Mouse (Mus musculus) right cerebral cortex, postnatal 4 days (tissue): ENCODE measurements around the gene Podxl.
"Not testable (repeated sequence)": the region's sequence is repeated elsewhere in the genome, so short reads cannot be mapped to it uniquely, and the experiment has no call there.

ENCODE experiments used
- DNase-seq: peaks from one replicate; pipeline ENCODE4 v3.0.0-alpha.2; 2022

Gene Podxl

DNA sequence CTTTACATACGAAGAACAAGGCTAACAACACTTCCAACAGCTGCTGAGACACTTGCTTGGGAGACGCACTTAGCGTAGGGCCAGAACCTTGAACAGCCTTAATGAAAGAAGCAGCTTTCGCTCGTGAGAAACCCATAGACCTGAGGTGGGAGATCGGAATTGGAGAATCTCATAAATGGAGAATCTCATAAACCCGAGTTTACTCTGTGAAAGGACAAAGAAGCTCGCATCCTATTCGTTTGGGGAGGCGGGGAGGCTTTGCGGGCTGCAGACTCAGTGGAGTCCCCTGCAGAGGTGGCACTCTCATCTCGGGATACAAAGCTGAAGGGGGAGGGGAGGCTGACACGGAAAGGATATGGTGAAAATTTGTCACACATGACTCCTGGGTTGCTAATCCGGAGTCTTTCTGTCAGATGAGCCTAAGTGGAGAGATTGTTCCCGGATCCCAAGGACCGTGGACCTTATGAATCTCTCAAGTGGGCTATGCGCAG lies 1.2 kb upstream of the Podxl start:
- no peak for DNase-seq

DNA sequence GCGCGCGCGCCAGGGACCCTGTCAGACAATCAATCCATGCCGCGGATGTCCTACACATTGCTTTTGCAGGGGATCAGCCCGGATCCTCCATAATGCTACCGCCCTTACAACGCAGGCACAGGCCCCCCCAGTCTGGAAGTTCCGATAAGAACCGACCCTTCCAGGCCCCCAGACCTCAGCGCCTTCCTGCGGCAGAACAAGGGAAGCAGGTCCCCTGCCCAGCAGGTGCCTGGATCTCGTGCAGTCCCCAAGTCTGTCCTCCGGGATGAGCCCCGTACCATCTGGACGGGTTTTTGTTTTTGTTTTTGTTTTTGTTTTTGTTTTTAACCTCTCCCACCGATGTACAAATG lies 376 bp upstream of the Podxl start:
- DNase-seq: no peak

DNA sequence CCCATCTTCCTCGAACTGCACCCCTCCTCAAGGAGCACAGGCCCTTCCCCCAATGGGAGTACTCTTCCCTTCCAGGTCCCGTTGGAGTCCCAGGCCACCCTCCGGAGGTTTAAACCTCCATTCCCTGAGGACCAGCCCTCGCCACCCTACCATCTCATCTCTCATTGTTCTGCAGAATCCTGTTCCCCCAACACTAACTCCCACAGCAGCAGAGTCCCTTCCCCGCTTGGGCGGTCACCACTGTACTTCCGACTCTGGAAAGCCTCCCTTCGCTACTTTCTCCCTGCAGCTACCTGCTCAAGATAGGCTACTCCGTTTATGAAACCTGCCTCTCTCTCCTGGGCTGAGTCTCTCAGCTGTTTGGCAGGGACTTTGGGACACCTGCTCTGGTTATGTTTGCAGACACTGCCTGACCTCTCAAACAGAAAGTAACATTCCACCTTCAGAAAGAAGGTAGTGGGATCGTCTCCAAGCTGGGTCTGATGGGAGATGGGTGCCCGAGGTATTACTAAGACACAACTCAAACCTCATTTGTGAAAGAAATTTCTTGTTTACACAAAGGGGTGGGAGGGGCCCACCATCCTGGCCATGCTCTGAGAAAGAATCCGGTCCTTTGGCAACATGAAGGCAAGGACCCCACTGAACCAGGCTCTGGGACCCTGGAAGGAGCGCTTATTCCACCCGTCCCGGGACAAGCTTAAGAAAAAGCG lies 1.3 kb downstream of the Podxl start:
- peak; percentile 11 for DNase-seq

DNA sequence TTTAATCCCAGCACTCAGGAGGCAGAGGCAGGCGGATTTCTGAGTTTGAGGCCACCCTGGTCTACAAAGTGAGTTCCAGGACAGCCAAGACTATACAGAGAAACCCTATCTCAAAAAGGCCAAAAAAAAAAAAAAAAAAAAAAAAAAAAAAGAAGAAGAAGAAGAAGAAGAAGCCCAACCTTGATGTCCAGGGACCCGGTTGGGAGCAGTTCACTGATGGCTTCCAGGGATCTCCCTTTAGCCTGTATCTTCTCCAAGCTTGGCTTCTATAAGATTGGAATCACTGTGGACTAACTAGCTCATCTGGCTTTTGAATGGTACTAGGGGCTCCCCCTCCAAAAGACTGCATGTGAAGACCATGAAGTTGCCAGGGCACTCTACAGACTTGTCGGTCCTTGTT lies 1.8 kb downstream of the Podxl start:
- DNase-seq: not testable (repeated sequence)

DNA sequence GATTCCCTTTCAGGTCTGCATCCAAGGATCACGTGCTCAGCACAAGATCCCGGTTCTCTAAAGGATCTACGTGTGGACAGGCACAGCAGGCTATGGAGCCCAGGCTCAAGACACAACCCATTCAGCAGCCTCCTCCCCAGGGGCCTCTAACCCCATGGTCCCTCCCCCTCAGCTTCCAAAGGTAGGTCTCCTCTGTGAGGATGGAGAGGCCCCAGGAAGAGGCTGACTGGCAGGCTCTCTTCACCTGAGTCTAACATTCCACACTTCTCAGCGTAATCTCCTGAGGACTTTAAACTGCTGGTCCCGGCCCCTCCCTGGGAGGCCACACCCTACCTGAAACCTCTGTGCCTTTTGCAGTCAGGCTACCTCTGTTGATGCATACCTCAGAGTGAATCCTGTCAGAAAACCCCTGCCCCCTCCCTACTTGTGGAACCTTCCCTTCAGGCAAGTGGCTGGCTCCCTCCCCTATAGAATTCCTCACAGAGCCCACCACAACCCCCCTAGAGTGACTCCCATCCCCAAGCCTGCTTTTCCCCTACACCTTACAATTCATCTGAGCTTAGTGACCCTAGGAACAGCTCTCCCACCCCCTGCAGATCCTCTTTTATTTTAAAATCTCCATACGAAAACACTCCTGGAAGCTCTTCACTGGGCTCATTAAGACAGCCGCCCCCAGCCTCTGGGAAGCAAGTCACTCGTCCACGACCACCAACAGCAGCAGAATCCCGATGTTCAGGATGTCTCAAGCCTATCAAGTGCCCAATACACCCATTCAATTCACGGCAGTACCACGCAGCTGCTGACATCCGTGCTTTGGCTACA lies 3.4 kb downstream of the Podxl start:
- no peak for DNase-seq

DNA sequence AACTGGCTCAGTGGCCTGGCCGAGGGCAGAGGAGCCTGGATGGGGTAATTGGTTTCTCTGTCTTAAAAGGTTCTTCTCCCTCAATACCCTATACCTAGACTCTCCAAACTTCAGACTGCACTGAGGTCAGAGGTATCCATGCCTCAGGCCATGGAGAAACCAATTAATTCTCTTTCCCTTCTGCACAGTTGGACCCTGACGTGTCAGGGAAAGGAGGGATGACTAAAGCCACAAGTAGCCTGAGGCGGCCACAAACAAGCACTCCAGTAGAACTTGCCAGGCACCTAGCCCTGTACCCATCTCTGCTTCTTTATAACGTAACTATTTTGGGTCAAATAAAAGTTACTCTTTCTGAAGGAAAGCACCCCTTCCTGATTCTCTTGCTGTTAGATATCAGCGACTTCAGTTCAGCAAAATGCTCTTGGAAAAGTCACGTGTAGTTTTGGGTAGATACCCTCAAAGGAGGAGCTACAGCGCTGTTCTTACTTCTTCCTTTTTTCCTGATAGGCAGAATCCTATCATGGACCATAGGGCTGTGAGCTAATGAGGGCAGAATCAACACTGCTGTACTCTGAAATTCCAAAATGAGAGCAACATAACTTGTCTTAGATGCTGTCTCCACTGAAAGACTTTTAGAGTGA lies 7.2 kb downstream of the Podxl start:
- no peak for DNase-seq

DNA sequence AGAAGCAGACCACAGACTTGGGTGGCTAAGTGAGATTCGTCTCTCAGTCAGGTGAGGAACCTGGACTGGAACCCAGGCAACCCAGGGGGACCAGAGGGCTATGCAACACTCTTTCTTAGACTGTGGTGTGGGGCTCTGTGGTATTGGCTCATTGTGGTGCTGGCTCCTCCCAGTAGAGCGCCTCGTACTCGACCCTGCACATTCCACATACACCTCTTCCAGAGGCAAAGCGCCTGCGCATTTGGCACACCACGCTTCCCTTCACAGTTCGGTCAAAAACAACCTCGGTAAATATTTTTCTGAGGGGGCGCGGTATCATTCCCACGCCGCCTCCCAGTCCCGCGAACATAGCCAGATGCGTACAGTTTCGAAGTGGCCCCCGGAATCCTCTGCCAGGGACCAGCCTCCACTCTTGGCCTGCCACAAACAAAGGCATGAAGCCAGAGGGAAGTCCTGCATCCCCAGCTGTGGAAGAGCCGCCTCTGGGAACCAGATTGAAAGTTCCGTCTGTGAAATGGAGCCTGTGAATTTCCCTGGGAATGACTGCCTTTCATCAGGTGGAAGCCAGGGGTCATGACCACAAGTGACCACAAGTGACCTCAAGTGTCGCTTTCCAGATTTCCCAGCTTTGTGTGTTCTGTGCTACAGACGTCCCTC lies 12.8 kb downstream of the Podxl start:
- no peak for DNase-seq

DNA sequence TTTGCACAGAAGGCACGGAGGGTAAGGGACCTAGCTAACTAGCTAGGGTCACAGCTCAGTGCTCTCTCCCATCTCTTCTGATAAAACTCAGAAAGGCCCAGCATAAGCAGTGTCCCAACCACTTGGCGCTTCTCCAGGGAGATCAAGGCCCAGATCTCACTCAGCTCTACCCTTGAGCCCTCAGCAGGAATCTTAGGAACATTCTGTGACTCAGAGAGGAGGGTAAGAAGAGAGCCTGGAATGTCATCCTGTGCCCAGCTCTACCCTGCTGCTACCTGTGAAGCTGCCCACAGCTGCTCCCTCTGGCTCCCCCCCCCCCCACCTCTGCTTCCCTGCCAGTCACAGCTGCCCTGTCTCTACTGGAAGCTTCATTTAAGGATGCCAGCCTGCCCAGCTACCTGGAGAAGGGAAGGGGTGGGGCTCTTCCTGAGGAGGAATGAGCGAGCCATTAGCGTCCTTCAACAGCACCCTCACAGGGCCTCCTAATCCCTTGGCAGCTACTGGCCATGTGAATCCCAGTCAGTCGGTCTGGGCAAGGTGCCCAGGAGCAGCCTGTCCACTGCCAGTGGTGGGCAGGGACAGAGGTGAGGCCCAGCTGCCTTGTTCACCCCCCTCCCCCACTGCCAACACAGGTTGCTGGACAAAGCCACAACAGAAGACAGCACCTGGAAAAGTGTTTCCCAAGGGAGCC lies 14.3 kb downstream of the Podxl start:
- DNase-seq: peak; percentile 35

DNA sequence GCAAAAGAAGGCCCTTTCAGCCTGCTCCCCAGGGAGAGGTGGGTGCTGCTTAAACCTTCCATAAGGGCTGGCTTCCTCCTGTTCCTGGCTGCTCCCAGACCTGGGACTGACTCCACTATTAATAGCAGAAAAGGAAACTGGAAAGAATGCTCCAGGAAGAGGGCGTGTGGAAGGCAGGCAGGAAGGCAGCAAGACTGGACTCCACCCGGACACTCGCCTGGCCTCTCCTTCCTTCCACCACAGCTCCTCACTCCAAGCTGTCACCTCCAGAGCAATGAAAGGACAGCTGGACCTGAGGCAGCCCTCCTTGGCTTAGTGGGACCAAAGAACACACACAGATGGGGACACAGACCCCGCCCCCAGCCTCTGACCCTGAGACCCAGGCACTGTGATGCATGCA lies 19.5 kb downstream of the Podxl start:
- DNase-seq: no peak

DNA sequence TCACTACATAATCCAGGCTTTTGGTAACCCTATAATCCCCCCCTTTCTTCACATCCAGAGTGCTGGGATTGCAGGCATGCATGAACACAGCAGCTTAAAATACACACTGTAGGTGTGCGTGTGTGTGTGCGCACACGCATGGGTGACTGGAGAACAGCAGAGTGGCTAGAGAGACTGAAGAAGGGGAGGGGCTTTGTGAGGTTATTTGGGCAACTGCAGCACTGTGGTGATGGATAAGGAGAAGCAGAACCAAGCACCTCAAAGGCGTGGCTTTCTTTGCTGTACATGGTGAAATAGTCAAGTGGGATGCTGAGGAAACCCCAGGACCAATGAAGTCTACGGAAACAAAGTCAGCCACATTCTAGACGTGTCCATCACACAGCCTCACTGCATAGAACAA lies 23.8 kb downstream of the Podxl start:
- DNase-seq: no peak

DNA sequence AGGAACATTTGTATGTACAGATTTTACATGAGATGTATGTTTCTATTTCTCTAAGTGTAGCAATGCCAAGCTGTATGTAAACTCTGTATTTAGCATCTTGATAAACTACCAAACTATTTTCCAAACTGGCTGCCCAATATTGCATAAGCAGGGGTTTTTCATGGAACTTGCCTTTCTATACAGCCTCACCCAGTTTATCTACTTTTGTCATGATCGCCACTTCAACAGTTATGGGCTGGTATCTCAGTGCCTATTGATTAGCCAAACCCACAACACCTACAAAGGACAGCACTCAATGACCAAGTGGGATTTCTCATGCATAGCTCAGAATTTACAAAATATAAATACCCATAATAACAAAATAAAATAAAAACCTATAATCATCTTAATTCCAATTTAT lies 25.7 kb downstream of the Podxl start:
- no peak for DNase-seq

DNA sequence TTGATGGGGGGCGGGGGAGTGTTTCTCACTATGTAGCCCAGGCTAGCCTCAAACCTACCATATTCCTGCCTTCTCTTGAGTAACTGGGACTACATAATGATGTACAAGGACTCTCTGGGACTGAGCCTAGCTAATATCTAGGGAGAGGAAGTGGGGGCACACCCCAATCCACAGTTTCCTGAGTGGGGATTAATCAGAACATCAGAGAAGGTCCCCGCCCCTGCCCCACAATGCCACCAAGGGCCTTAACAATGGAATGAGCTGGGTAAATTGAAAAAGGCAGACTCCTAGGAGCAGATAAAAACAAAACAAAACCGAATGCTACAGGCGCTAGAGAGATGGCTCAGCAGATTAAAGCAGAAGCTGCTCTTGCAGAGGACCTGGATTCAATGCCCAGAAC lies 26.6 kb downstream of the Podxl start:
- DNase-seq: no peak

DNA sequence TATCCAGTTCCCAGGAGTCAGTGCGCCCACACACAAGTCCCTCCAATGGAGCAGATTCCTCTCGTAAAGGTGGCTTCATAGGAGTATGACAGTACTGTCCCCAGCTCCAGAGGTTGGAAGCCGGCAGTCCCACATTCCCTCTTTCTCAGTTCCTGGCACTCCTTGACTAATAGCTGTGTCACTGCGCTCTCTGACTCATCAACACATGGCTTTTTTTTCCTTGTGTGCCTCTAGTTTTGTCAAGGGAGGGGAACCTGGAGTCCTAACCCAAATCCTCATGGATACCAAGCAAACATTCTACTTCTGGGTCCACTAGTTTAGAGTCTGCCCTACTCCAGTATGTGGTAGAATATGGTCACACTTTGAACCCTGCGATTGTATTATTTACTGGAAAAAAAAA lies 29.1 kb downstream of the Podxl start:
- DNase-seq: no peak

DNA sequence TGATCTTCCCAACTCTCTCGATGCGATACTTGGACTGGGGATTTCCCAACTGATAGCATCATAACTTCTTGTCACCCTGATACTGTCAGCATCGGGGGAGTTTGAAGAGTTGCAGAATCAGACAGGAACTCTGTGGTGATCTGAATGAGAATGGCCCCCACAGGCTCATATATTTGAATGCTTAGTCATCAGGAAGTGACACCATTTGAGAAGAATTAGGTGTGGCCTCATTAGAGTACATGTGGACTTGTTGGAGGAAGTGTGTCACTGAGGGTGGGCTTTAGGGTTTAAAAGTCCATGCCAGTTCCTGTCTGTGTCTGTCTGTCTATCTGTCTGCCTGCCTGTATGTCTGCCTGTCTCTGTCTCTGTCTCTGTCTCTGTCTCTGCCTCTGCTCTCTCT lies 31.9 kb downstream of the Podxl start:
- no peak for DNase-seq

DNA sequence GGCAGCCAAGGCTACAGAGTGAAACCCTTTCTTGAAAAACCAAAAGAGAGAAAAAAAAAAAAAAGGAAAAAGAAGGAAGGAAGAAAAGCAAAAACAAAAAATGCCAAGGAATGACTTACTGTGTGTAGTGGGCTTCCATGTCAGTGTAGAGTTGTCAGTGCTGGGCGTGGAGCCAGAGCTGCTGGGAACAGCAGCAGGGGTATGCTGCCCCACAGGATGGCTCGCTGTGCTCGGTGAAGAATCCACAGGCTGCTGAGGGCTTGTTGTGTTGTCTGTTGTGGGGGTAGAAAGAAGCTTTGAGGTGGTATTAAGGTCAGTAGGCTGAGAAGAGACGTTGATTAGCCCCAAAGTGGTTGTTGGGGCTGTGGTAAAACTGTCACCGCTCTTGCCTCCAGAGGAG lies 35.4 kb downstream of the Podxl start:
- no peak for DNase-seq

DNA sequence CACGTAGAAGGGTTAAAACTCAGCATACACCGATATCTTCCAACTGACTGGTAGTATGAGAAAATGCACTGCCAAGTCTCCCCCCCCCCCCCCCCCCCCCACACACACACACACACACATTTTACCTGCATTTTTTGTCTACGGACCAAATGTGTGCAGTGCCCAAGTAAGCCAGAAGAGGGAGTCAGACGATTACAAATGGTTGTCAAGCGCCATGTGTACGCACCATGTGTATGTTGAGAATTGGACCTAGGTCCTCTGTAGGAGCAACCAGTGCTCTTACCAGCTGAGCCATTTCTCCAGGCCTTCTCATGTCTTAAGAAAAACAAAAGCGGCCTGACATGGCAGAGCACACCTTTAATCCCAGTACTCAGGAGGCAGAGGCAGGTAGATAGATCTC lies 35.9 kb downstream of the Podxl start:
- DNase-seq: peak; percentile 69

DNA sequence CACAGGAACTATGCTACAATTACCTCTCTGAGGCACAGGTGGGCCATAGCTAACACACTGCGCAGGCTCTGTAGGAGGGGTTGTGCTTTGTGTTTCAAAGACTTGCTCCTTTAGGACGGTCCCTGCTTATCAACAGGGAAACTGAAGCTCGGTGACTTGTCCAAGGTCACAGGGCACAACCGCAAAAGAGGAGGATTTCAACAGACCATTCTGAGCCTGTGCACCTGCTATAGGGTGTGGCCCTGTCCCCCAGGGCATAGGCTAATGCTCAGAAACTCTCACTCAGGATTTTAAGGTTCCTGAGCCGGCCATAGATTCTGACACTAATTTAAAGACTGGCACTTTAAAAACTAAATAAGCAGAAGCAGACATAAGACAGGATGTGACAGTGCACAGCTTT lies 36.9 kb downstream of the Podxl start:
- DNase-seq: no peak

DNA sequence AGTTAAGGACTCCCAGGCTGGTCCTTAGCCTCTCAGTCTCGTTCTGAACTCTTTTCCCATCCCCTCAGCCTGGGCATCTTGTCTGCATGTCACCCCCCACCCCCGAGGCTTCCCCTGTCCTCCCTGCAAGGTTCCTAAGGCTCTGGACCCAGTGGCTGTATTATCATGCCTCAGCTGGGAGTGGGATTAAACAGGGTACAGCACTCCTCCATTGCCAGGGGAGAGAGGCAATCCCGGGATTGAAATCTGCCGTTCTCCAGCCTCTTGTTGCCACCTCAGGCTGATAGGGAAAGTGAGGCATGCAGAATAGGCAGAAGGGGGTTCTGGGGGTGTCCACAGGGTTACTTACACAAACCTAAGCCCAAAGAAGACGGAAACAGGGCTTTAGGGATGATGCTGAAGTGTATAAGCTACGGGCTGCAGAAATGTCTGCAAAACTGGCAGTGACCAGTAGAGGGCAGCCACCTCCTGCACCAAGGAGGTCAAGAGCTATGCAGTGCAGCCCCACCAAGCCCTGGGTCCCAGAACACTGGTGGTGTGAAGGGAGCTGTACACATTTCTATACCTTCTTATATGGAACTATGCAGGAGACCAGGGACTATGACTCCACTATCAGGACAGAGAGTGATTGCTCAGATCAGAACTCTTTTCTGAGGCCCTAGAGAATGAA lies 38.4 kb downstream of the Podxl start:
- DNase-seq: peak; percentile 74

DNA sequence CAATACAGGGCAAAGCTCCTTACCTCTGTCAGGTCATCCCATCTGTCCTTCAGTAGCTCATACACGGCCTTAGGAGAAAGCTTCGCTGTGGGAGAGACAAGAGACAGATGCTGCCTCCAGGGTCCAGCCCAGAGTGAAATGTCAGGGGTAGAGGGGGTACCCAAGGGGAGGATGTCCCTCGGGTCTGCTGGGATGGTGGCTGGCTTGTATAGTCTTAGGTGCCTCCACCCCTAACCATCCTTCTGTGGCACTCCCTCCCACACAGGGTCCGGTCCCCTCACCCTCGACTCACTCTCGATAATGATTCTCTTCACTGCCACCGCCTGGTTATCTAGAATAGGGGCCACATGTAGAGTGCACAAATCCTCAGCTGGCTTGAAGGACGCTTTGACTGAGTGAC lies 39.1 kb downstream of the Podxl start:
- DNase-seq: no peak

DNA sequence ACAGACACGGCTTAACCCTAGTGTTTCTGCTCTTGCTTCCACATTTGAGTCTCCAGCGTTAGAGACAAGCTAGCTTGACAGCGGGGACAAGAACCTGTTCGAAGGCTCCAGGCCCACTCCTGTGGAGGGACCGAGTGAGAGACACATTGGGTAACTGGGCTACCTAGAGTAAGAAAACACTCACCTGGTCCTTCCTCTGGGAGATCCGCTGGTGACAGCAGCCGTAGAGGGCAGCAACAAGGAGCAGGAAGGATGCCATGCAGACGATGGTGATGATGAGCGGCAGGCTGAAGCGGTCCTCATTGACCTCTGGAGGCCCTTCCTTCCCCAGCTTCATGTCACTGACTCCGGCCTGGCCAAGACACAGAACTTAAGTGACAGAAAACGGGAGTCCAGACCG lies 39.7 kb downstream of the Podxl start:
- DNase-seq: no peak

DNA sequence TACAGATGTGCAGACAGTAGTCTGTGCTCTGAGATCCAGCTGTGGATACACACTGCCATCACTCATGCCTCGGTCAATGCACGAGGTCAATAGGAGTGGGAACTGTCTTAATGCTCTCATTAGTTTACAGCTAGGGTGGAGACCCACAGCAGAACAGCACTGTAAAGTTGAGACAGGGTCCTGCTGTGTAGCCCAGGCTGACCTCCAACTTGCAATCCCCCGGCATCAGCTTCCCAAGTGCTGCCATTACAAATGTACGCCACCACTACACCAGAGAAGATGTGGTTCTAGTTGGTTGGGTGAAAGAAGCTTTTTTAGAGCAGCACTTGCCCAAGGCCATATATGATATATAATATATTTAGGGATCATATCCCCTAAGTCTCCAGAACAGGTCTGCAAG lies 40.1 kb downstream of the Podxl start:
- DNase-seq: no peak

DNA sequence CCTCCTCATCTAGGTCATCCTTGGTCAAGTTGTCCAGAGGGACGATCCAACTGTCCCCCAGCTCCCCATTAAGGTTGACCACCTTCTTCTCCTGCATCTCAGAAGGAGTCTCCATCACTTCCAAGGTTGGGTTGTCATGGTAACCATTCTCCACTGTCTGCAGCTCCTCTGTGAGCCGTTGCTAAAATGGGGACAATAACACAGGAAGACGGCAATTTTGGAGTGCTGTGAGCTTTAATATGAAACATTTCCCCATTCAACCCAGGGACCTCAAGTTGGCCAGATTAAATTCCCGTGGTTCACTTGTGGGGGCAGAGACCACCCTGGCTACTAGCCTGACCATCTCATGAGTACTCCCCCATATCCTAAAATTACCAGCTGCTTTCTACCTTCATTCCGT lies 40.7 kb downstream of the Podxl start:
- no peak for DNase-seq
